Mouse (Mus musculus): Measurements from ENCODE around the gene Fh1.
A peak's percentile ranks its signal among the peaks of the same experiment; 100 is the strongest.

Gene Fh1

DNA sequence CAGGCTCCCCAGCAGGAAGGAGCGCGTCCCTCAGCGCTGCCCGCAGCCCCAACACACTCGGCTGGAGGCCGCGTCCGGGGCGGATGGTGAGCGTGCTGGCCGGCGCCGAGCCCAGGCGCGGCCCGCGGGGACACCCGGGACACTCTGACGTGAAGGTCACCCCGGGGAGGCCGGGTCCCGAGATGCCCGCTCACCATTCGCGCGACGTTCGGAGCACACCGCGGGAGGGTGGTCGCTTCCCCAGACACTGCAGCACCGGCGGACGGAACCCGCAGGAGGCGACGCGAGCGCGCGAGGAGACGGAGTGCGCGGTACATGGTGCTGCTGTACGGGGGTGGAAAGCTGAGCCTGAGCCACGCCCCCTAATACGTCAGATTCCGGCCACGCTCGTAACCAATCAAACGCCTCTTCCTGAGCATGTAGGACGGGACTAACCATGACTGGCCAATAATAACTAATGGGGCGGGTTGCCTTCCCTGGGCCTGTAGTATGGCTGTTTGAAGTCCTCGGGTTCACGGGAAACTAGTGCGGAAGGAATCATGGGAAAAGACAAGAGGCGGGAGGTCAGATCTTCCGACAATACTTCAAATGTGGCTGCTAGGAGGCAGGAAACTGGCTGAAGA is at the start of gene Fh1:
Gene Fh1, minus strand, starts transcription at position 379 of the 623 bp plus-strand sequence.
- peak; percentile 99 for DNase-seq (ENCODE audit: low read depth, low spot score)

DNA sequence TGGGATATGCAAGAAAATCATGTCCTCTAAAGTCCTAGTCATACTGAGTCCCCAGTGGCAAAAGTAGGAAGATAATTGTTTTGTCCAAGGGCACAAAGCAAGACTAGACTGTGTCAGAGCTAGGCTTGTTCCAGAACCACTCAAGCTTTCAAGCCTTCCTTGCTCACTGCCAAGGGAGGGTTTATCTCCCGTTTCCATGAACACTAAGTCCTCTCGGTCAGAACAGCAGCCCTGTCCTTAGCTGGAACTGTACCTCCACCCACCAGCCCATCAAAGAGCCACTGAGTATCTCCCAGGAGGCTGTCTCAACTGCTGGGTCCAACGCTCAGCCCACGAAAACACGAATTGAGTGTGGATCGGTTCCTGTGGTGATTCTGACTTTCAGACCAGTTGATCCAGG is 49.7 kb upstream of the Fh1 start:
- DNase-seq (ENCODE audit: low read depth, low spot score), result no peak

DNA sequence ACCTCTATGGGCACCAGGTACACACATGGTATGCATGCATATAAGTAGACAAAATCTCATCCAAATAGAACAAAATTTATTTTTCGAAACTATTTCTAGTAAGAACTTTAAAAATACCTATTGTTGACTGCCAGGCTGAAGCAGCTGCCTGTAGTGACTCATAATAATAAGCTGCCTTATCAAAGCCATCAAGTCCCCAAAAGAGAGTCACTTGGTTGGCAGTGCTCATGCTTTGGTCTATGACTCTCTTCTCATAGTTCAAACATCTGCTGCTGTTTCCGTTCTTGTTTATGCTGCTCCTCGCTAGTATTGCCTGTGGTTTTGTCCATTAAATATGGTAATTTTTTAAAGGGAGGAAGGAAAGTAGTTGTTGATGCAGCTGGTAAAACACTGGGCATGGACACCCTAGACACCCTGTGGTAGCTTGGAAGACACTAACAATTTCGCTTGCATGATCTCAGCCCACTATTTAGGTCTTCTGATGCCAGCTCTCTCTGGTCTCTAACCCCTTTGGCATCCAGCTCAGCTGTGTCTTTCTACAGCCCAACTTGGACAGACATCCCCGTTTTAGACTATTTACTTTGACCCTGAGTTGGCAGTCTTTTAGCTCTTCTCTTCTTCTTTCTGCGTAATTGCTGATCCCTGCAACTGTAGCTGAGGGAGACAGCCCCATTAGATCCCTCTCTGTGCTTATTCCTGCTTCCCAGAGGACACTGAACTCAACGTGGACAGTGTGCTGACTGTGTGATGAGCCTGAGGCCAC is 48.3 kb upstream of the Fh1 start:
- DNase-seq (ENCODE audit: low read depth, low spot score), result no peak

DNA sequence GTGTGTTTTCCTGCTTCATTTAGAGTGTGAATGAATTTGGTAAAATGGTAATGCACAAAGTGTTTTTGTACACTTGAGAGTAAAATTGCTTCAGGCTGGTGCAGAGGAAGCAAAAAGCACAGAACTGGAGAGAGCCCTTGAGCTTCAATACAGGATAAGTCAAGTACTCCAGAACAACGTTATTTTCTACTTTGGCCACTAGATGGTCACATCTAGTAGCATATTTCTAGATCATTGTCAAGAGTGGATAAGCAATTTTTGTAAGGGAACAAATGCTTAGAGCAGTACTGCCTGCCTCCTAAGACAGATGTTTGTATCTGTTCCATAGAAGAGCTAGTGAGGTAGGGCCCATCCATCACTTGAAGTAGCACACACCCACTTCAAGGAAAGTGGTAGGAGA is 46.2 kb upstream of the Fh1 start:
- DNase-seq (ENCODE audit: low read depth, low spot score), result peak; percentile 17

DNA sequence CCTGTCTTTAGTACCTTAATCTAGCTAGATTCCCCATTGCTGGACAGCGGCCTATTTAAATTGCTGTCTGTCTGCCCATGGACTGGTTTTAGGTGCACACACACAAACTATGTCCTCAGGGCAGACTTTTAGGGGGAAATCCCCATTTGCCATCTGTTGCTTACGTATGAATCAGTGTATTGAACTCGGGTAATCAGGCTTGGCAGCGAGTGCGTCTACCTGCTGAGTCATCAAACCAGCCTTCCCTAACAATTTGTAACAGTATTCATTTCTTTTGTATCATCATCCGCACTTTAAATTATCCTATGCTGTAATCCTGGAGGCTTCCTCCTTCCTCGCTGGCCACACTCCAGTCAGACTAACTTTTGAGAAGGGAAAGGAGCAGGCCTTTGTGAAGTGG is 44.6 kb upstream of the Fh1 start:
- no peak for DNase-seq (ENCODE audit: low read depth, low spot score)

DNA sequence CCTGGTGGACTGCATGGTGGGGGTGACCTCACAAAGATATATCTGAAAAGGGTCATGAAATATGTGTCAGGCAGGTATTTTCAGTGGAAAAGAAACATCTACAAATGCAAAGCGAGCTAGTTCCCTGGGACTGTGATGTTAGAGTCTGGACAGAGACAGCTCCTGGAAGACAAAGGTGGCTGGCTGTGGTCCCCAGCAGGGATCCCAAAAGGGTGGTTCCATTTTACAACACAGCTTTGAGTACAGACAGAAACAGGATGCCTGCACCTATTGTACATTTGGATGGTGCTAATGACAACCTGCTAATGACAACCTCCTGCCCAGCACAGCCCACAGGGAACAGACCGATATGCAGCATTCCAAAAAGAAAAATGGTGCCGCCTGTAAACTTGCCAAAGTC is 44.0 kb upstream of the Fh1 start:
- DNase-seq (ENCODE audit: low read depth, low spot score), result peak; percentile 57

DNA sequence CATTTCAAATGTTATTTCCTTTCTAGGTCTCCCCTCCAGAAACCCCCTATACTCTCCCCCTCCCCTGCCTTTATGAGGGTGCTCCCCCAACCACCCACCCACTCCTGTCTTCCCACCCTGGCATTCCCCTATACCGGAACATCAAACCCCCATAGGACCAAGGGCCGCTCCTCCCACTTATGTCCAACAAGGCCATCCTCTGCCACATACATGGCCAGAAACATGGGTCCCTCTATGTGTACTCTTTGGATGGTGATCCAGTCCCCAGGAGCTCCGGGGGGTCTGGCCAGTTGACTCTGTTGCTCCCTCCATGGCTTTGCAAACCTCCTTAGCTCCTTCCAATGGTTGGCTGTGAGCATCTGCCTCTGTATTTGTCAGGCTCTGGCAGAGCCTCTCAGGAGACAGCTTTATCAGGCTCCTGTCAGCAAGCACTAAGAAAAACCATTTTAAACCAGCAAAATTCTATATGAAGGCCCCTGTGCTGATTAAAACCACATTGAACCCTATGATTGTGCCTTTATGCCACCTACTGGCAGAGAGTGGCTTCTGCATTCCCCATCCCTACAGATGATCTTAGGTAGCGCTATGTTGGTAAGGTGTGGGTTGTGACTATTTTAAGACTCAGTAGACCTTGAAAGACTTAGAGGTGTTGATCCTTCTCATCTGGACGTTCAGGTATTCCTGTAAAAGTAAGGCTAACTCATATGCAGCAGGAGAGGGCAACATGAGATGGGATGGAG is 43.4 kb upstream of the Fh1 start:
- peak; percentile 57 for DNase-seq (ENCODE audit: low read depth, low spot score)

DNA sequence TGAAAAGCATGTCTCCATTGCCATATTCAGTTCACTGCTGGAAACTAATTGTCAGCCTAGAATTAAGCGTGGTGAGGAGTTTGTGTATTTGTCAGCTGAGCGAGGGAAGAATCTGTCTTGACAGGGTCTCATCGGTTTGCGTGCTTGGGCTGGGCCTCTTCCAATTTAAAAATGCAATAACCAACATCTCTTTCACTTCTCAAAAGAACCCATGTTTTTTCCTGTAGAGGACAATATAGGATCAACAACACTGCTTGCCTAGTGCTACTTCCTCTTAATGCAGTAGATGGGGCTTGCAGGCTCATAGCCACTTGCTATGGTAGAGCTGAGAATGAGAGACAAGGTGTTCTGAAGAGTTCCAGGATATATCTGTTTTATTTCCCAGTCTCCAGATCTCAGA is 34.5 kb upstream of the Fh1 start:
- no peak for DNase-seq (ENCODE audit: low read depth, low spot score)

DNA sequence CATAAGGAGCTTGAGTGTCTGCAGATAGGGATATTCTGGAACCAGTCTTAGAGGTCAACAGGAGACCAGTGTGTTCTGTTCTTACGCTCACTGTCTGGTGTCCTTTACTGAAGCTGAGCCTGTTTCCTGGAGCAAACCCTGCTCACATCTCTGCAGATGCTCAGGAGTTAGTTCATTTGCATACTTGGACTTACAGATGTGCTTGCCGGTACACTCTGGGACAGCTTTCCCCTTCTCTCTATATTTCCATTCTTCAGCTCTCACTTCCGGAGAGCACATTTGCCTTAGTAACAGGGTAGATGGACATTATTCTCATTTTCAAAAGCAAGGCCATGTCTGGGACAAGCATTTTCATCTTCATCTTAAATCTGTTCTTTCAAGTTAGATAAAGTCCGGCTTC is 23.2 kb upstream of the Fh1 start:
- DNase-seq (ENCODE audit: low read depth, low spot score), result no peak

DNA sequence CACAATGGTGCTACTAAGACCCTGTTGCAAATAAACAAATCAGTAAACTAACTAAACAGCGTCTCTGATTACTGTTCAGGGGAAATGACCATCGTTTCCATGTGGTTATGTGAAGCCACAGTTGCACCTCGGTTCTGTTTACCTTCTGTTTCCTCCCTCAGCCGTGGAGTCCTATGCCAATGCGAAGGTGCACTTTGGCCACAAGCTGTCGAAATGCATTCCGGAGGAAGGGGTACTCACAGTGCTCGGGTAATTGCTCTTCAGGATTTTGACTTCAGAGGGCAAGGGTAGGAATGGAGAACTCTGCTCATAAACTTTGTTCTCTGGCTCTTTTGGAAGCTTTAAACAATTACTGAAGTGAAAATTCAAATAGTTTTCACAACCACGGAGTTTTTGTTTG is 21.5 kb upstream of the Fh1 start:
- no peak for DNase-seq (ENCODE audit: low read depth, low spot score)

DNA sequence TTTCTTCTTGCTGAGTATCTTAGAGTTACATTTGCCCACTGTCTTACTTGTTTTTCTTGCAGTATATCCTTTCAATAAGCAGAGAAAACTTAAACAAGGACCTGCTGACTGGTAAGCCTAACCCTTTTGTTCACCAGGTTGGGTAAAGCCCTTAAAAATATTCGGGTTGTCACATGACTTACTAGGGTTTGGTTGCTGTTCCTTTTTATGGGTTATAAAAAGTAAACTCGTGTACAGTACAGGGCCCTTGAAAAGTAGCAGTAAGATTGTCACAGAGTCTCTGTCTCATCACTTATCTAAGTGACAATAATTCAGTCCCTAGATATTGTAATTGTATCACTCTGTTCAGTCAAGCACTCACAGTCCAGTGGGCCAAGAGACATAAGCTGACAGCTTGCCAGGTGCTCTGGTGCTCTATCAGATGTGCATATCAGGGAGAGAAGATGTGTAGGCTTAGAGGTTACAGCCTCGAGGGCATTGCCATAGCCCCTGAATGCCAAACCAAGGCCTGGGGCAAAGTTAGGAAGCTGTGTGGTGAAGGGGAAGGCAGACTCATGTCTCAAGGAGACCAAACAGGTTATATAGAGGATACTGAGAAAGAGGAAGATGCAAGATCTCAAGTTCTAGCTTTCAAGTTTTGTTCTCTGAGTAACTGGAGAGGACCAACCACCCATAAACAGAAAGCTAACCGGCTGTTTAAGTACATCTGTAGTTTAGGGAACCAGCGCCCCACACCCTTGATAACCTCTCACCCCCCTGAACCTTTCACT is 18.2 kb upstream of the Fh1 start:
- no peak for DNase-seq (ENCODE audit: low read depth, low spot score)

DNA sequence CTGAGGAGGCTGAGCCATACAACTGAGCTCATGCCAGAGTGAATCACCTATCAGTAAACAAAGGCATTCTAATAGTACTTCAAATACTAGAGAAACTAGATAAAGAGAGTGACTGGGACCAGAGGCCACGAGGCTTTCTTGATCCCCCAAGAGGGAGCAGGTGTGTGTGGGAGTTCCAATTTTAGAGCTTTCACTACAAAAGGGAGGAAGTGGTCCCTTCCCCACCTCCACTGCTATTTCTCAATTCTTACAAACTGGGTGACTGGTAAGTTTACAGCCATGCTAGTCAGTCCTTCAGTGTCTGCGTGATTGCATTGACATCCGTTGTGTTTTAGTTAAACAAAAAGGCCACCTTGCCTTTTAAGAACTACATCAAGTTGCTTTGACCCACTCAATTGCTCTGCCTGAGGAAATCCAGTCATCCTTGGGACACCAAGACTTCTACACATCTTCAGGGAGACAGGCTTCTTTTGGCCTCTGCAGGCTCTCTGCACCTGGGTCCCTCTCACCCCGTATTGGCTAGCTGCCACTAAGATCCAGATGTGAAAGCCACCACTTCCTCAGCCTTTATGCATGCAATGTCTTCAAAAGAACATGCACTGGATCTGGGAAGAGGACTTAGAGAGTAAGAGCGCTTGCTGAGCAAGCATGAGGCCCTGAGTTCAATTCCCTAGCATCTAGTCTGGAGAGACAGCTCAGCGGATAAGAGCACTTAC is 15.2 kb upstream of the Fh1 start:
- no peak for DNase-seq (ENCODE audit: low read depth, low spot score)

DNA sequence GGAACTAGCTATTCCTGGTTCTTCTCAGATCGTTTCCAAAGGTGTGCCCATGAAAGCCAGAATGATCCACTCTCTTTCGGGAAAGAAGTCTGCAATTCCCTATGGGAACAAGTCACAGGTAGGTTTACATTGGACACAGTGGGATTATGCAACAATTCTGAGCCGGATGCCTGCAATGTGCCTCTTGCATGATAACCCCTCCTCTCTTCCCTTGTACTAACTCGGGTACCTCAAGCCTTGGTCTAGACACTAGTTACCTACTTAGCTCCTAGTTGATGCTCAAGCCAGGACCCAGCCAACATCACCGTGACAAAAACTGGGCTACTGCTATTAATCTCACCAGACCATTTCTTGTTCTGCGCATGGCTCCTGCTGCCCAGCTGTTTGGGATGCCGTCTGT is 13.6 kb upstream of the Fh1 start:
- no peak for DNase-seq (ENCODE audit: low read depth, low spot score)

DNA sequence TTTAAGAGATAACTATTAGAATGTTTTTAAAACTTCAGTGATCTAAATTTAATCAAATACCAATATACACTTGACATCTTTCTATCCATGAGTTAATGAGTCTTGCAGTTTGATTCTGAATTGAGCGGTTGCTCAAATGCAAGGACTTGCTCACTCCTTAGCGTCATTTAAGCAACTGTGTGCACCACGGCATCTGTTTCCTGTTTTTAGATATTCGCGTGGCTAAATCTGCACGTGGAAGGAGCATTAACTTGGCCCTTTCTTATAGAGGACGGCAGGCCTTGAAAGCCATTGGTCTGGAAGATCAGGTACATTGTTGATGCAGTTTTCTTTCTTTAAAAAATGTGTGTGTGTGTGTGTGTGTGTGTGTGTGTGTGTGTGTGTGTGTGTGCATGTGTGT is 12.2 kb upstream of the Fh1 start:
- DNase-seq (ENCODE audit: low read depth, low spot score), result no peak

DNA sequence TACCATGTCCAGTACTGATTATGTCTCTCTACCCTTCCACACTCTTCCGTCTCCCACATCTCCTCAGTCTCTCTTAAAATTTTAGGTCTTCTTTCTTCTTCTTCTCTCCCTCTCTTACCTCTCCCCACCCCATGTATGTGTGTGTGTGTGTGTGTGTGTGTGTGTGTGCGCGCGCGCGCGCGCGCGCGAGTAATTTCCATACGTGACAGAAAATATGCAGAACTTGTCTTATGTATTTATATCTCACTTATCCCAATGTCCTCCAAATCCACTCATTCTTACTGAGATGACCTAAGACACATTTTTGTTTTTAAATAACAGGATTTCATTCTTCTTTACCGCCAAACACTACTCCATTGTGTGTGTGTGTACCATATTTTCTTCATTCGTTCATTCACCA is 7.0 kb upstream of the Fh1 start:
- DNase-seq (ENCODE audit: low read depth, low spot score), result no peak

DNA sequence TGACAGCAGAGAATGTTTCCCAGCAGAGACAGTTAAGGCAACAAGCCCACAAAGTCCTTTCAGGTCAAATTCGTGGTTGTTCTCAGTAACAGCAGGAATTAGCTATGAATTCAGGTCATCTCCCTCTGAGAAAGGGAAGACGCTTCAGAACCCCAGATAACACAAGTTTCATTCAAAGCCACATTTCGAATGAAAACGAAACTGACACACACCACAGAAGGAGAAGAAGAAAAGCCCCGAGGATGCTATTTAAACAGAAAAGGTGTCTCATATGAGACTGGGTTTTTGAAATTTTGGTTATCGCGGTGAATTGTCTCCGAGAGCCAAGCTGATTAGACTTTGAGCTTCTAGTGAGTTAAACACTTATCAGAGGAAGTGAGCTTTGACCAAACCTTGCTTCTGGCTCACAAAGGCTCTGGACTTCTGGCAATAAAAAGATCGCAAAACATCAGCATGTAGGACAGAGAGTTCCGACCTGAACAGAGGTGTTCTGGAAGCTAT is 6.3 kb upstream of the Fh1 start:
- DNase-seq (ENCODE audit: low read depth, low spot score), result no peak

DNA sequence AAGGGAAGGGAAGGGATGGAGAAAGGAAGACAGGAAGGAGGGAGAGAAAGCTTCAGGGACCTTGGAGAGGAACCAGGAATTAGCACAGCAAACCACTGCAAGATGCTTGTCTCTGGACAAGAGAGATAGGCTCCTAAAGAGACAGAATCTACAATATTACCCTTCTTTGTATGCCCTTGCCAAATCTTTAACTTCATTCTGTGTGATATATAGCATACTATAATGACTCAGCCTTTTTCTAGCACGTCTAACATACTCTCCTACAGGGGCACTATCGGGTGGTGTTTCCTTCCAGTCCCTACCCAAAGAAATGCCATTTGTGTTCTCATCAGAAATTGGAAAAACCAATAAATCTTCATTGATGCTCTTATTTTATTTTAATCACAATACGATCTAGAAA is 5.6 kb upstream of the Fh1 start:
- no peak for DNase-seq (ENCODE audit: low read depth, low spot score)

DNA sequence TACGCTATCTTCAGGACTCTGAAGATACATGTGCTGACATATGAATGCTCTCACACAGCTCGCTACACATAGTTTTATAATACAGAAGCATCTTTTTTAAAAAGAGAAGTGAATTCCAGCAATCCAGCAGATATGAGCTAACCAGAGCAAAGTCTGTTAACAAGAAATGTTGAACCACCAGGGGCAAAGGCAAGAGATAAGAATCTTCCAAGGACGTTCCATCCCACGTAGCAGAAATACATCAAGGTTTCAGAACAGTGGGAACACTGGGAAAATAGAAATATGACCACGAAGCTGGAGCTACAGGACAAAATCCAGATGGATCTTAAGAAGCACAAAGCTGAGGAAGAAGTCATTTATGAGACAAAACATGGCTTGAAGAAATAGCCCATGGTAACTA is 4.9 kb upstream of the Fh1 start:
- DNase-seq (ENCODE audit: low read depth, low spot score), result no peak

DNA sequence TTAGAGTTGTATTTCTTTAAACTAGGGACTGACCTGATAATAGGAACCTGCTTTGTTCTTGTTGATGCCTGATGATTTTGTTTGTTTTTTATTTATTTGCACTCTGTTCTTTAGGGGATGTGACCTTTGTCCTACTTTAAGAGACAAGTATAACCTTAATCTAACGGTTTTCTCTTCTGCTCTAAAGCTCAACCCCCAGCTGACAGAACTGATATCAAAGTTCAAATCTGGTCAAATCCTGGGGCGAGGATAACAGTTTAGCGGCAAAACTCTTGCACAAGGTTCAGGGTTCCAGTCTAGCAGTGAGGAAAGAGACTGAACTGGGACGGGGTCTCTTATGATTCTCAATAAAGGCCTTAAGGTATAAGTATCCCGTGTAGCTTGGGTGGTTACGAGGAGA is 3.8 kb upstream of the Fh1 start:
- no peak for DNase-seq (ENCODE audit: low read depth, low spot score)

DNA sequence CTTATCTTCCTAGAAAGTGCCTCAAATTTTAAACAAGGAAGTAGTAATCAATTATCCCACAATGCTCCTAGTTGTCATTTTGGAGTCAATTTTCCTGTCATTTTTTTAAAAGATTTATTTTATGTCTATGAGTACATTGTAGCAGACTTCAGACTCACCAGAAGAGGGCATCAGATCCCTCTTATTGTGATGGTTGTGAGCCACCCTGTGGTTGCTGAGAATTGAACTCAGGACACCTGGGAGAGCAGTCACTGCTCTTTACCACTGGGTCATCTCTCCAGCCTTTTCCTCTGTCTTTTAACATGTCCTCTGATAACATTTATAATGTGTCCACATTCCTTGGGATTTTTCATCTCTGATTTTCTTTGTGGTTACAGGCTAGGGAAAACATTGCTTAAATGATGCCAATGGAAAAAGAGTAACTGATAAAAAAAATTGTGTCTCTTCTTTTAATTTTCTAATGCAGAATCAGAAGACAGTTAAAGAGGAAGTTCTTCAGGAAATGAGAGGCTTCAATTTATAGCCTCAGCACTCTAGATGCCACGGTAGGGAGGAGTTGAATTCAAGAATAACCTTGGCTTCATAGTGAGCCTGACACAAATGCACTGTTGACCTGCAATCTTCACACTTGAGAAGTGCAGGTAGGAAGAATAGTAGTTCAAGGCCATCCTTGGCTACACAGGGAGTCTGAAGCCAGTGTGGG is 706 bp upstream of the Fh1 start:
- DNase-seq (ENCODE audit: low read depth, low spot score), result no peak

DNA sequence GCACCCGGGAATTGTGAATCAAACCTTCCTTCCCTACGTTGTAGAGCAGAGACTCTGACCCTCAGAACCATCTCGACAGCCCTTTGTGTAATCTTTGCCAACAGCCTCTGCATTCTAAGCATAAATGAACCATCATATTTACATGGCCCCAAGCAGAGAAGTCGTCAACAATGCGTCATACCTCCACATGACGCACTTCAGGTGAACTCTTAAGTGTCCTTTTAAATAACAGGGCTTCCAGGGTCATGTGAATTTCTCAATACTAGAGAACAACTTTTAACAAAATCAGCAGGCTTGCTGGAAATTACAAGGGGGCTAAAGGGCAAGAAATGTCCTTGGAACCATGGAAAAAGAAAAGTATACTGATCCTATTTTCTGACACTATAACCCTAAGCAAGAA is 1.8 kb downstream of the Fh1 start:
- DNase-seq (ENCODE audit: low read depth, low spot score), result no peak
